In the genomic region with DNA sequence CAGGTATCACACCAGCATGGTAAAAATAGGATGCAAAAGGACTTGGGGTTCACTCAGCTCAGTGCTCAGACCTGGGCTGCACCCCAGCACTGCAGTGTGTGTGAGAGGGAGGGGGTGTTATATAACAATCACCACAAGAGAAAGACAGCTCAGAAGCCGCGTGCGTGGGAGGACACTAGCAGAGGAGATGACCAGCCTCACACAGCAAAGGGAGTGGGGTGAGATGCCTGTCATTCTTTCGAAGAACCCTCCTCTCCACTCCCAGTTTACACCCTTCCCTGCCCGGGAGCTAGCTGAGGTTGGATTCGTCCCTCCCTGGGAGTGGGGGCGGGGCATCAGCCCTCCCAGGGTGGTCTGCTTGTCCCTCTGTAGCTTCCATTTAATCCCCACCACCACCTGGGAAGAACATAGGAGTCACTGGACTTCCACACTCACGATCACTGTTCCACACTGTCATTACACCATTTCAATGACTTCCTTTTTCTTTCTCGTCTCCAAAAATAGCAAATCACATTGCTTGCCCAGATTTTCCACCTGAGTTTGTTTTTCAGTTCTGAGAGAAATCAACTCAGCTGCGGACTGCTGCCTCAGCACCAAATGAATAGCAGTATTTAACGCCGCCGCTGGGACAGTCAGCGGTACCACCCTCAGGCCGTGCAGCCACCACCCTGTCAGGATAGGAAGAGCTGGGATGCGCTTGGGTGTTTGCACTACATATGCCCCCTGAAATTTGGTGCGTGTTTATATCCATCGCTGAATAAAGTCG, we compare ENCODE assay signal across 8 mouse cellular contexts. TPM values are rescaled to one million over a fixed set of nuclear protein-coding genes. Genes with fewer than 3 reads are reported as not detected.
A peak's percentile ranks its signal among the peaks of the same experiment; 100 is the strongest.
DNase-seq lines count a peak whose midpoint lies in the region; ATAC-seq lines count a peak whose summit lies in the region.

No protein-coding gene starts in this region.

- ATAC-seq in megakaryocyte progenitor cell, adult 5-6 weeks (replicated peaks; ENCODE audit: poor library complexity), result peak; percentile 30; the same call in 1 of the 2 replicates

- intact Hi-C loops in left cerebral cortex, postnatal 36 days (cut with DNase I), result no loop called here

- peak; percentile 73 to 86 for DNase-seq in adrenal gland, adult (ENCODE audit: inconsistent age in 2 of 2, low spot score in 1 of 2)
- DNase-seq in adrenal gland, postnatal 4 days (ENCODE audit: low spot score in 2 of 2), result no peak
- DNase-seq in embryo, embryonic 10.5 days (ENCODE audit: low spot score), result peak; percentile 48
- DNase-seq in heart, adult 18-20 months, result peak; percentile 54 to 70
- DNase-seq in kidney, adult 11 months, result peak; percentile 48
- DNase-seq in left cerebral cortex, postnatal 36 days (ENCODE audit: low spot score in 2 of 2), result peak; percentile 79 to 83
- peak; percentile 68 for DNase-seq in skeletal muscle tissue, adult 2 months (ENCODE audit: low read depth, low spot score)

RNA-seq across cellular contexts. Expression of gene Aak1, which starts 26.8 kb away (rescaled TPM):
- total RNA-seq in adrenal gland, postnatal 4 days (2021), result 10 to 100 TPM; 85.6 to 87.7 TPM
- 10 to 100 TPM; 81.2 to 83.4 TPM for total RNA-seq in heart, adult 18-20 months (2021)
- total RNA-seq in left cerebral cortex, postnatal 36 days (2021), result 100 to 1,000 TPM; 399 to 437 TPM
- 30.1 and 30.6 TPM in 2 replicates for total RNA-seq in megakaryocyte progenitor cell, adult 5-6 weeks (2015)
- total RNA-seq in megakaryocyte progenitor cell, adult 5-6 weeks (2017), result 6.0 and 11.0 TPM in 2 replicates

RNA-seq across cellular contexts. Expression of gene Anxa4, which starts 29.1 kb away (rescaled TPM):
- total RNA-seq in adrenal gland, postnatal 4 days (2021), result 10 to 100 TPM; 48.3 to 62.2 TPM
- total RNA-seq in heart, adult 18-20 months (2021), result 10 to 100 TPM; 34.8 to 37.3 TPM
- 1 to 10 TPM; 4.6 to 6.3 TPM for total RNA-seq in left cerebral cortex, postnatal 36 days (2021)
- 14.6 and 18.4 TPM in 2 replicates for total RNA-seq in megakaryocyte progenitor cell, adult 5-6 weeks (2015)
- total RNA-seq in megakaryocyte progenitor cell, adult 5-6 weeks (2017), result 15.3 and 21.2 TPM in 2 replicates

Comparison
In these comparisons a context has a peak if more than half of its experiments do, and no peak if none do; other contexts are left out.
1. DNase-seq: peak in adrenal gland, adult (2 of 2), embryo, embryonic 10.5 days (single experiment), heart, adult 18-20 months (2 of 2), kidney, adult 11 months (single experiment), left cerebral cortex, postnatal 36 days (2 of 2) and skeletal muscle tissue, adult 2 months (single experiment); none in adrenal gland, postnatal 4 days (0 of 2).
2. RNA of gene Aak1, which starts 26.8 kb away (total RNA-seq): 399 to 437 TPM in left cerebral cortex, postnatal 36 days; 85.6 to 87.7 TPM in adrenal gland, postnatal 4 days, 81.2 to 83.4 TPM in heart, adult 18-20 months and 6.0 to 30.6 TPM in megakaryocyte progenitor cell, adult 5-6 weeks; every median in the first group is over 4 times any median in the second.